Mouse (Mus musculus): Measurements from ENCODE around the gene Krt10. TPM values are rescaled to one million over a fixed set of nuclear protein-coding genes. Genes with fewer than 3 reads are reported as not detected.

Gene Krt10
- 7.6 TPM for polyA plus RNA-seq (2014; fragmentation: Illumina TruSeq; extraction: RNeasy Lipid Tissue Mini Kit (QIAGEN cat#74804); ENCODE audit: insufficient read depth, low read depth, low replicate concordance)

DNA sequence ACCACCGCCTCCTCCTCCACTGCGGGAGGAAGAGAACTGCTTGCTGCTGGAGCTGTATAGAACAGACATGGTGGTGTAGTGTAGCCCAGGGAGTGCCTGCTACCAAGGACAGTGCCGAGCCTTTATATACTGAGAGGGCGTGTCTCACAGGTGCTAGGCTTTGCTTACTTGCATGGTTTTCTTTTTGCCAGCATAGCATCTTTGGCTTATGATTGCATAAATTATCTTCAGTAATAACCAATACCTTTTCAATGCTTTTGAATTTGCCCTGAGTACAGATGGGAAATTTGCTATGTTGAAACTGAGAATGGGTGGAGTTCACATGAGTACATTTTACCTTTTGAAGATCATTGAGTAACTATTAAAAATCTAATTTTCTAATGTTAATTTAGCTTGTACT lies at the start of gene Krt10:
Gene Krt10, minus strand, starts transcription at position 101 of the 400 bp plus-strand sequence.

DNA sequence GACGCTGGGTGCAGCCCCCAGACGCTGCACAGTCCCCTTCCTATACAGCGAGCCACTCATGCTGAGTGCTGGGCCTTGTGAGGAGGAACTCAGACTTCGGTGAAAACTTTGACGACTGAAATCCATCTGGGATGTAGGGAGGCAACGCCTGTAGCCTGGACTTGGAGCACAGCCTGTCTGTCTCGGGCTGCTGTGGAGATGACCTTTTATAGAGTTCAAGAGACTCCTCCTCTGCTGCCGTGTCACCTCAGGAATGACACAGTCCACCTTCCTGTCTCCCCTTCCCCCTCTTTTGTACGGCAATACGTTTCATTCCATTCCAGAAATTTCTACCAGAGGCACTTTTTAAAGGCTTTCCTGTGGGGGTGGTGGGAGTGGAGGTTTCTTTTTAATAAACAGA lies 48.8 kb upstream of the Krt10 start, which contains the start of gene Krt20:
Gene Krt20, minus strand, starts transcription at position 179 of the 400 bp plus-strand sequence.

DNA sequence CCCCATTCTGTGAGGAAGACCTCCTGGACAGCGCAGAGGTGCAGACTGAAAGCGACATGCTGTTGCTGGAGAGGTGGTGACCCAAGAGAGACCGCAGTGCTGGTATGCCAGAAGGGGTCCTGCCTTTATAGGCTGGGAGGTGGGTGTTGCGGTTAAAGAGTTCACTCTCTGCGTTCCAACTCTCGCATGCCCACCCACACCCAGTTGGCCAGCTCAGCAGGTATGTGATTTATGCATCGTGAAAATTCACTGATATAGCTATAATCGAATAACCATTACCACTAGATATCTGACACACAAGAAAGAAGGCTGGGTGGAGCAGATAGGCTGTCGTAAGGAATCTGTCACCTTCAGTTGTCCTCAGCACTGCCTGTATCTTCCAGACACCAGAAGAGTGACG lies 33.0 kb upstream of the Krt10 start, which contains the start of gene Krt12:
Gene Krt12, minus strand, starts transcription at position 101 of the 400 bp plus-strand sequence.

DNA sequence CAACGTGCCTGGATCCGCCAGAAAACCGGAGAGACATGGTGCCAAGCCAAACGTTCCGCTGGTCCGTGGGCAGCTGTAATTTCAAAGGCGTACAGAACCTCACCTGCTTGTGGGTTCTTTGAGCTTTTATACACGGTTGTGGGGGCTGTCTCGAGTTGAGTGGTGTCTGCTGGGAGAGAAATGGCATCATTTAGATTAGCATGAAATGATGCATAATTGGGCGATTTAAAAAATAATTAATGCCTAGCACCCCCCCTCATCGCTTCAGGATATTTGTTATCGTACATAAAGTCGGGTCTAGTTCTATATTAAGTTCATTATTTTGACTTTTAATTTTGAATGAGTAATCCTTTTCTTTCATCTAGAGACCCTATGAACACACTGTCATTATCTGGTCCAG lies 14.4 kb downstream of the Krt10 start, which contains the start of gene Krt28:
Gene Krt28, minus strand, starts transcription at position 101 of the 400 bp plus-strand sequence.

DNA sequence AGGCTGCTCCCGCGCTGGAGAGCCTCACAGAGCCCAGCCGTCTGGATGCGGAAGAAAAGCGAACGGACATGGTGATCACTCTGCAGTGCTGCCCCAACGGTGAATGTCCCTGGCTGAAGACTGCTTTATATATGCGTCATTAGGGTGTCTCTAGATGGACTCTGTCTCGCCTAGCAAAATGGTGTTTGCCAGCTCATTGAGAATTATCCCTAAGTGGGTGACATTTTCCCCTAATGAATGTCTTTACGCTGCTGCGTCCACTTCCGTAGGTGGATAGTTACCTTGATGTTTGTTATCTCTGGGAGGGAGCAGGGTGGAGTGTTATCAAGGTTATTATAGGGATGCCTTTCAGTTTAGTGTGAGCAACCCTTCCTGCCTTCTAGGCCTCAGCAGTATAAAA lies 38.2 kb downstream of the Krt10 start, which contains the start of gene Krt27:
Gene Krt27, minus strand, starts transcription at position 101 of the 400 bp plus-strand sequence.

DNA sequence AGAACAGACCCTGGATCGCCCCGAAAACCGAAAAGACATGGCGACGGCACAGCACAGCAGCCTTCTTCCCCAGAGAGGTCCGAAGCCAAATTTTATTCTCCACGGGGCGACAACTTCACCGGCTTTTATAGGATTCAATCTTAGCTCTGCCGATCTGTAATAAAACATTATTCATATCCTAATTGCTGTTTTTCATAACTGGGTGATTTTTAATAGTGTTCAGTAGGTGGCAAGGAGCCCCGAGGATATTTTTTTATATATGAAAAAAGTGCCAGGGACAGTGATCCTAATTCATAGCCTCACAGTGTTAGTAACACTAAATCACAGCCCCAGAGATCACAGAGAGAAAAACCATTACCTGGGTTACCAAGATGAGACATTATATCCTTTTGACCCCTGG lies 51.3 kb downstream of the Krt10 start, which contains the start of gene Krt26:
Gene Krt26, minus strand, starts transcription at position 101 of the 400 bp plus-strand sequence.

Other genes starting within 250 kb of the Krt10 start
- gene Ccr7, start 234.3 kb downstream of the Krt10 start, polyA plus RNA-seq (2014; fragmentation: Illumina TruSeq; extraction: RNeasy Lipid Tissue Mini Kit (QIAGEN cat#74804); ENCODE audit: insufficient read depth, low read depth, low replicate concordance) = 20.9 TPM
- 64.1 TPM for gene Smarce1, start 158.3 kb downstream of the Krt10 start, polyA plus RNA-seq (2014; fragmentation: Illumina TruSeq; extraction: RNeasy Lipid Tissue Mini Kit (QIAGEN cat#74804); ENCODE audit: insufficient read depth, low read depth, low replicate concordance)
- gene Krt222, start 145.3 kb downstream of the Krt10 start, polyA plus RNA-seq (2014; fragmentation: Illumina TruSeq; extraction: RNeasy Lipid Tissue Mini Kit (QIAGEN cat#74804); ENCODE audit: insufficient read depth, low read depth, low replicate concordance) = 0.65 TPM
- not detected for gene Krt24, start 104.1 kb downstream of the Krt10 start, polyA plus RNA-seq (2014; fragmentation: Illumina TruSeq; extraction: RNeasy Lipid Tissue Mini Kit (QIAGEN cat#74804); ENCODE audit: insufficient read depth, low read depth, low replicate concordance)
- gene Krt25, start 66.4 kb downstream of the Krt10 start, polyA plus RNA-seq (2014; fragmentation: Illumina TruSeq; extraction: RNeasy Lipid Tissue Mini Kit (QIAGEN cat#74804); ENCODE audit: insufficient read depth, low read depth, low replicate concordance) = not detected
- gene Krt26, start 51.4 kb downstream of the Krt10 start, polyA plus RNA-seq (2014; fragmentation: Illumina TruSeq; extraction: RNeasy Lipid Tissue Mini Kit (QIAGEN cat#74804); ENCODE audit: insufficient read depth, low read depth, low replicate concordance) = not detected
- not detected for gene Krt27, start 38.3 kb downstream of the Krt10 start, polyA plus RNA-seq (2014; fragmentation: Illumina TruSeq; extraction: RNeasy Lipid Tissue Mini Kit (QIAGEN cat#74804); ENCODE audit: insufficient read depth, low read depth, low replicate concordance)
- gene Krt28, start 14.5 kb downstream of the Krt10 start, polyA plus RNA-seq (2014; fragmentation: Illumina TruSeq; extraction: RNeasy Lipid Tissue Mini Kit (QIAGEN cat#74804); ENCODE audit: insufficient read depth, low read depth, low replicate concordance) = not detected
- not detected for gene Krt12, start 32.9 kb upstream of the Krt10 start, polyA plus RNA-seq (2014; fragmentation: Illumina TruSeq; extraction: RNeasy Lipid Tissue Mini Kit (QIAGEN cat#74804); ENCODE audit: insufficient read depth, low read depth, low replicate concordance)
- gene Krt20, start 48.8 kb upstream of the Krt10 start, polyA plus RNA-seq (2014; fragmentation: Illumina TruSeq; extraction: RNeasy Lipid Tissue Mini Kit (QIAGEN cat#74804); ENCODE audit: insufficient read depth, low read depth, low replicate concordance) = not detected
- gene Krt23, start 103.8 kb upstream of the Krt10 start, polyA plus RNA-seq (2014; fragmentation: Illumina TruSeq; extraction: RNeasy Lipid Tissue Mini Kit (QIAGEN cat#74804); ENCODE audit: insufficient read depth, low read depth, low replicate concordance) = 18.8 TPM
- not detected for gene Krt39, start 132.0 kb upstream of the Krt10 start, polyA plus RNA-seq (2014; fragmentation: Illumina TruSeq; extraction: RNeasy Lipid Tissue Mini Kit (QIAGEN cat#74804); ENCODE audit: insufficient read depth, low read depth, low replicate concordance)
- not detected for gene Krt40, start 153.8 kb upstream of the Krt10 start, polyA plus RNA-seq (2014; fragmentation: Illumina TruSeq; extraction: RNeasy Lipid Tissue Mini Kit (QIAGEN cat#74804); ENCODE audit: insufficient read depth, low read depth, low replicate concordance)
- not detected for gene Krtap3-3, start 161.5 kb upstream of the Krt10 start, polyA plus RNA-seq (2014; fragmentation: Illumina TruSeq; extraction: RNeasy Lipid Tissue Mini Kit (QIAGEN cat#74804); ENCODE audit: insufficient read depth, low read depth, low replicate concordance)
- not detected for gene Krtap3-2, start 167.5 kb upstream of the Krt10 start, polyA plus RNA-seq (2014; fragmentation: Illumina TruSeq; extraction: RNeasy Lipid Tissue Mini Kit (QIAGEN cat#74804); ENCODE audit: insufficient read depth, low read depth, low replicate concordance)
- not detected for gene Gm11939, start 170.1 kb upstream of the Krt10 start, polyA plus RNA-seq (2014; fragmentation: Illumina TruSeq; extraction: RNeasy Lipid Tissue Mini Kit (QIAGEN cat#74804); ENCODE audit: insufficient read depth, low read depth, low replicate concordance)
- gene Krtap3-1, start 177.3 kb upstream of the Krt10 start, polyA plus RNA-seq (2014; fragmentation: Illumina TruSeq; extraction: RNeasy Lipid Tissue Mini Kit (QIAGEN cat#74804); ENCODE audit: insufficient read depth, low read depth, low replicate concordance) = not detected
- not detected for gene Krtap1-5, start 191.7 kb upstream of the Krt10 start, polyA plus RNA-seq (2014; fragmentation: Illumina TruSeq; extraction: RNeasy Lipid Tissue Mini Kit (QIAGEN cat#74804); ENCODE audit: insufficient read depth, low read depth, low replicate concordance)
- gene Krtap1-4, start 194.3 kb upstream of the Krt10 start, polyA plus RNA-seq (2014; fragmentation: Illumina TruSeq; extraction: RNeasy Lipid Tissue Mini Kit (QIAGEN cat#74804); ENCODE audit: insufficient read depth, low read depth, low replicate concordance) = not detected
- gene Krtap1-3, start 202.0 kb upstream of the Krt10 start, polyA plus RNA-seq (2014; fragmentation: Illumina TruSeq; extraction: RNeasy Lipid Tissue Mini Kit (QIAGEN cat#74804); ENCODE audit: insufficient read depth, low read depth, low replicate concordance) = not detected
- gene Krtap9-3, start 208.7 kb upstream of the Krt10 start, polyA plus RNA-seq (2014; fragmentation: Illumina TruSeq; extraction: RNeasy Lipid Tissue Mini Kit (QIAGEN cat#74804); ENCODE audit: insufficient read depth, low read depth, low replicate concordance) = not detected
- gene Gm11938, start 213.9 kb upstream of the Krt10 start, polyA plus RNA-seq (2014; fragmentation: Illumina TruSeq; extraction: RNeasy Lipid Tissue Mini Kit (QIAGEN cat#74804); ENCODE audit: insufficient read depth, low read depth, low replicate concordance) = not detected
- gene Gm11937, start 220.8 kb upstream of the Krt10 start, polyA plus RNA-seq (2014; fragmentation: Illumina TruSeq; extraction: RNeasy Lipid Tissue Mini Kit (QIAGEN cat#74804); ENCODE audit: insufficient read depth, low read depth, low replicate concordance) = not detected
- gene Krtap2-4, start 225.5 kb upstream of the Krt10 start, polyA plus RNA-seq (2014; fragmentation: Illumina TruSeq; extraction: RNeasy Lipid Tissue Mini Kit (QIAGEN cat#74804); ENCODE audit: insufficient read depth, low read depth, low replicate concordance) = not detected
- gene Gm11562, start 231.1 kb upstream of the Krt10 start, polyA plus RNA-seq (2014; fragmentation: Illumina TruSeq; extraction: RNeasy Lipid Tissue Mini Kit (QIAGEN cat#74804); ENCODE audit: insufficient read depth, low read depth, low replicate concordance) = not detected
- gene Krtap4-1, start 238.9 kb upstream of the Krt10 start, polyA plus RNA-seq (2014; fragmentation: Illumina TruSeq; extraction: RNeasy Lipid Tissue Mini Kit (QIAGEN cat#74804); ENCODE audit: insufficient read depth, low read depth, low replicate concordance) = not detected
- gene Krtap4-2, start 245.7 kb upstream of the Krt10 start, polyA plus RNA-seq (2014; fragmentation: Illumina TruSeq; extraction: RNeasy Lipid Tissue Mini Kit (QIAGEN cat#74804); ENCODE audit: insufficient read depth, low read depth, low replicate concordance) = not detected